Mouse (Mus musculus) lung, postnatal 10 days (tissue): Measurements from ENCODE around the gene Scgb2b15.
"Not testable (repeated sequence)": the region's sequence is repeated elsewhere in the genome, so short reads cannot be mapped to it uniquely, and the experiment has no call there.

Source experiments
- DNase-seq: peaks from one replicate; pipeline ENCODE4 v3.0.0; 2021

Scgb2b15 gene

GRCm38 (mm10) chr7:32829562-32829961, at the start of gene Scgb2b15:
Scgb2b15 (minus strand) TSS chr7:32829662.
- not testable (repeated sequence) for DNase-seq

DNA sequence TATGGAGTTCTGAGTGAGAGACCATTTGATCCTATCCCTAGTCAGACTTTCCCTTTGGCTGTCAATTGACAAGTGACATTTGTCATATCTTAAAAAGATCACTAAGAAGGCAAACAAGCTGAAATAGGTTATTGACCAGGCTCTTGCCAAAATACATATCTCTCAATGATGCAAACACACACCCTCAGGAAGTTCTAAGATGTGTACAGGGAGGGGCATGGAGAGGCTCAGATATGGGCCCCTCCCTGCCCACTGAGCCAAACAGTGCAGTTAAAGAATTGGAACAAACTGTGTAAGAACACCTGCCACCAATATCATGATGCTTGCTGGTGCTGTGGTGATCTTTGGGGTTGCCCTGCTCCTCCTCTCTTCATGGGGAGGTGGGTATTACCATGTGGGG, 6.8 kb upstream of the Scgb2b15 start, which contains the start of gene Scgb1b15:
Gene Scgb1b15, plus strand, starts transcription at position 301 of the 400 bp plus-strand sequence.
- DNase-seq, result not testable (repeated sequence)
